Mouse (Mus musculus) heart, embryonic 11.5 days (tissue): ENCODE results near the gene Ufc1. TPM values are rescaled to one million over a fixed set of nuclear protein-coding genes. Genes with fewer than 3 reads are reported as not detected.
"Not testable (repeated sequence)": the region's sequence is repeated elsewhere in the genome, so short reads cannot be mapped to it uniquely, and the experiment has no call there.

Source experiments
- ATAC-seq: fragments of 200-750 bp; cut with Nextera tagmentation; replicated peaks from 2 replicates; pipeline ENCODE4 v1.8.0; 2017; ENCODE audit warnings: moderate library complexity; ENCODE audit not compliant: insufficient number of reproducible peaks, low FRiP score, low TSS enrichment
- H3K27ac ChIP-seq: fragments of 300-500 bp; sonication (generic); 2 replicates; pipeline ENCODE4 v1.5.1; 2014; ENCODE audit warnings: mild to moderate bottlenecking, low read depth, low read length
- H3K27me3 ChIP-seq: fragments of 300-500 bp; sonication (generic); 2 replicates; pipeline ENCODE4 v1.6.1; 2014; ENCODE audit warnings: mild to moderate bottlenecking, low read length, mixed read lengths; ENCODE audit not compliant: control insufficient read depth, insufficient read depth
- H3K36me3 ChIP-seq: fragments of 300-500 bp; sonication (generic); 2 replicates; pipeline ENCODE4 v1.6.1; 2014; ENCODE audit warnings: mild to moderate bottlenecking, low read length, moderate library complexity, mixed read lengths; ENCODE audit not compliant: control insufficient read depth, insufficient read depth
- H3K4me1 ChIP-seq: fragments of 300-500 bp; sonication (generic); 2 replicates; pipeline ENCODE4 v1.6.1; 2014; ENCODE audit warnings: low read length; ENCODE audit not compliant: control insufficient read depth, insufficient read depth
- H3K4me2 ChIP-seq: fragments of 300-500 bp; sonication (generic); 2 replicates; pipeline ENCODE4 v1.6.1; 2014; ENCODE audit warnings: mild to moderate bottlenecking, moderate library complexity
- H3K4me3 ChIP-seq: fragments of 300-500 bp; sonication (generic); 2 replicates; pipeline ENCODE4 v1.5.1; 2014; ENCODE audit warnings: low read depth, low read length
- H3K9ac ChIP-seq: fragments of 300-500 bp; sonication (generic); 2 replicates; pipeline ENCODE4 v1.6.1; 2014; ENCODE audit warnings: mild to moderate bottlenecking, low read depth, low read length, moderate library complexity
- H3K9me3 ChIP-seq: fragments of 300-500 bp; sonication (generic); replicated peaks from 2 replicates; pipeline ENCODE4 v1.6.1; 2016; ENCODE audit warnings: low read length; ENCODE audit not compliant: control insufficient read depth
- WGBS: fragments of 180-500 bp; shearing (Covaris S2); extraction: QIAGEN DNeasy Blood & Tissue Kit; methylation state at CpG from one replicate; pipeline ENCODE4 v1.1.7; 2014; ENCODE audit not compliant: insufficient replicate concordance; 5-methylcytosine and 5-hydroxymethylcytosine counted together
- polyA plus RNA-seq: library from polyadenylated mRNA; unstranded; fragments of >200 nt; fragmentation: Nextera tagmentation; extraction: Ambion mirVana; gene quantifications from 2 replicates; pipeline ENCODE4 v1.2.1, GENCODE M21; 2014

The Ufc1 gene
- polyA plus RNA-seq, 1 experiment from 2014 or later, result 90.3 TPM

DNA sequence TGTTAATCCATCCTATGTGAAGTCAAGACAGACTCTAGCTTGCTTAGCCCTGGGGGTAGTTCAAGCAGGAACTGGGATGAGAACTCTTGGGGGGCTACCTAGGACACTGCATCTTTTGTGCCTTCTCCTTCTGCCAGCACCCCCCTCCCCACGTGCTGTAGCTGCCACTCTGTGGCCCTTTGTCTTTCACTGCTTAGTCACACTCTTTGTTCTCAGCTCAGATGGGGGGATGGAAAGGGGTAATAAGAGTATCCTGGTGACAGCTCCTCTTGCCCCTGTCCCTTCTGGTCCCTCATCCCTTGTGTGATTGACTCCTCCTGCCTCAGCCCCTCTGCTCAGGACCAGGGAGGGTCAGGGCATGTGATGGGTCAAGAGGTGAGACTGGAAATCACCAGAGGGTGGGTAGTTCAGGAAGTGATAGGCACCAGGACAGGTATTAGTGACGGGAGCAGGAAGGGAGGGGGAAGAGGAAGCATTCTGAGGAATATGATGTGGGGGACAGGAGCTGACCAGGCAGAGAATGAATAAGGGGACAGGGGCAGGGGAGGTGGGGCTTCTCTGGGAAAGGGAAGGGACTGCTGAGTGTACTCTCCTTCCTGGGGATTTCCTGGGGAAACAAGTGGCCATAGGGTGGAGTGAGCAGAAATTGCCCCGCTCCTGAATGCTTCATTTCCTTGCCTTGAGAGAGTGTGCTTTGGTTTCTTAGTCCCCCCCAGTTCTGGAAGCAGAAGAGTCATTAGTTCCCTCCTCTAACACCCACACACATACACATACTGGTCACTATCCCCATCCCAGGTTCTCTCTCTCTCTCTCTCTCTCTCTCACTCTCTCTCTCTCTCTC lies 46.2 kb downstream of the Ufc1 start:
- H3K9ac ChIP-seq, result no peak overlapping the region
- 27% methylated on average over 3 of the region's 3 CpGs for WGBS
- H3K36me3 ChIP-seq, result peaks cover 6% of the 10 kb centered on the region; the same call in 1 of the 2 replicates
- H3K4me2 ChIP-seq, result peak overlapping the region; percentile 81; the same call in 1 of the 2 replicates
- peak overlapping the region; percentile 92; the same call in 1 of the 2 replicates for H3K27ac ChIP-seq
- H3K27me3 ChIP-seq, result 0 out of 2 replicates have a peak, but pooled peaks cover 3% of the 10 kb centered on the region
- H3K9me3 ChIP-seq, result no peaks in the 10 kb centered on the region
- no peak overlapping the region for H3K4me3 ChIP-seq
- peaks cover 41% of the 10 kb centered on the region for H3K4me1 ChIP-seq
- ATAC-seq, result no peak

DNA sequence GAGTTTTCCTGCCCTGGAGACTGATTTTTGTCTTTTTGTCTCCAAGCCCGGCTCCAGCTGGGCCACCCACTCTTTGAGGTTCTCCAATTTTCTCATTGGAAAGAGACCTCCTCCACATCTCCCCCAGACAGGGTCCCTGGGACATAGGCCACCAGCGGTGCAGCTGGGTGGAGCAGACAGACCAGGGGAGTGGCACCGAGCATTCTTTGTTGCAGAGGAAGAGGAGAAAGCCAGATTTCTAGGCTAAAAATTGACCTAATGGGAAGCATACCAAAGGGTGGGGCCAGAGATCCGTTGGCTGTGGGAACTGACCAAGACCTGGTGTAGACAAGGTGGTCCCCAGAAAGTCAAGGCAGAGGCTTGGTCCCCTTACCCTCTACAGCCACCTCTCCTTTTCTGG lies 46.9 kb downstream of the Ufc1 start:
- peak overlapping the region; percentile 81 for H3K4me2 ChIP-seq
- peaks cover 6% of the 10 kb centered on the region; the same call in 1 of the 2 replicates for H3K36me3 ChIP-seq
- peak overlapping the region; percentile 92 for H3K27ac ChIP-seq
- no peak for ATAC-seq
- peak overlapping the region; percentile 84; the same call in 1 of the 2 replicates for H3K4me3 ChIP-seq
- H3K4me1 ChIP-seq, result peaks cover 41% of the 10 kb centered on the region
- H3K9me3 ChIP-seq, result no peaks in the 10 kb centered on the region
- 24% methylated on average over 4 of the region's 4 CpGs for WGBS
- peak overlapping the region; percentile 98; the same call in 1 of the 2 replicates for H3K9ac ChIP-seq
- H3K27me3 ChIP-seq, result 0 out of 2 replicates have a peak, but pooled peaks cover 3% of the 10 kb centered on the region

DNA sequence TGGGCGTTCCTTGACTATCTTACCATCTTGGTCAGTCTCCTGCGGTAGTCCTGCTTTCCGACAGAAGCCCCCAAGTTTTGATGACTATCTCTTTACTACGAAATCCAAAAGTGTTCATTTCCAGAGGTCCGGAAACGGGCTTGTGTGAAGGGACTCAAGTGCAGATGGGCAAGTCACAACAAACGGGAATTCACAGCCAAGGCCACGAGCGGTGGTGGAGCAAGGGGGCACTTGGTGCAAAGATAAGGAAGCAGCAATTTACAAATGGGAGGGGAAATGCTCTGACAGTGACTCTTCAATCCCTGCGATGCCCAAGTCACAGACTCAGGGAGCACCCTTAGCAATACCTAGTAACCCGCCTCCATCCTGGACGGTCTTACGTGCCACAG lies 47.4 kb downstream of the Ufc1 start:
- H3K4me2 ChIP-seq, result peak overlapping the region; percentile 81

GRCm38 (mm10) chr1:171246709-171247452 lies 47.9 kb downstream of the Ufc1 start:
- Histone ChIP-seq H3K36me3 (peaks cover 6% of the 10 kb centered on the region; the same call in 1 of the 2 replicates), H3K27ac (peak overlapping the region; percentile 92), H3K4me2 (peak overlapping the region; percentile 81), H3K9me3 (no peaks in the 10 kb centered on the region), H3K4me1 (peaks cover 34% of the 10 kb centered on the region), H3K9ac (peak overlapping the region; percentile 98), H3K4me3 (peak overlapping the region; percentile 84), H3K27me3 (0 out of 2 replicates have a peak, but pooled peaks cover 3% of the 10 kb centered on the region)
- peak; percentile 87 for ATAC-seq
- WGBS, result under 1% methylated on average over 41 of the region's 41 CpGs

More for the DNA sequence above, 47.4 kb downstream of the Ufc1 start:
- Histone ChIP-seq H3K9me3 (no peaks in the 10 kb centered on the region), H3K4me1 (peaks cover 40% of the 10 kb centered on the region), H3K4me3 (peak overlapping the region; percentile 84), H3K36me3 (peaks cover 6% of the 10 kb centered on the region; the same call in 1 of the 2 replicates), H3K27me3 (0 out of 2 replicates have a peak, but pooled peaks cover 3% of the 10 kb centered on the region), H3K27ac (peak overlapping the region; percentile 92), H3K9ac (peak overlapping the region; percentile 98)
- ATAC-seq, result no peak
- 7% methylated on average over 13 of the region's 13 CpGs for WGBS

- no peak for ATAC-seq
- H3K4me1 ChIP-seq, result peaks cover 20% of the 10 kb centered on the region
Observed at GRCm38 (mm10) chr1:171245353-171245752, 49.5 kb downstream of the Ufc1 start.

GRCm38 (mm10) chr1:171241952-171242351 lies 52.9 kb downstream of the Ufc1 start:
- not testable (repeated sequence) for H3K9me3 ChIP-seq, H3K4me2 ChIP-seq, H3K4me1 ChIP-seq, H3K27me3 ChIP-seq, H3K9ac ChIP-seq, H3K4me3 ChIP-seq, H3K27ac ChIP-seq, ATAC-seq
- peaks cover 17% of the 10 kb centered on the region for H3K36me3 ChIP-seq
- WGBS, result 88% methylated on average over 12 of the region's 12 CpGs

More at GRCm38 (mm10) chr1:171245353-171245752, 49.5 kb downstream of the Ufc1 start:
- Histone ChIP-seq H3K4me2 (peak overlapping the region; percentile 81; the same call in 1 of the 2 replicates), H3K27ac (no peak overlapping the region), H3K36me3 (peaks cover 6% of the 10 kb centered on the region; the same call in 1 of the 2 replicates), H3K4me3 (no peak overlapping the region), H3K9ac (no peak overlapping the region), H3K27me3 (no peaks in the 10 kb centered on the region), H3K9me3 (no peaks in the 10 kb centered on the region)
- 83% methylated on average over 8 of the region's 8 CpGs for WGBS

DNA sequence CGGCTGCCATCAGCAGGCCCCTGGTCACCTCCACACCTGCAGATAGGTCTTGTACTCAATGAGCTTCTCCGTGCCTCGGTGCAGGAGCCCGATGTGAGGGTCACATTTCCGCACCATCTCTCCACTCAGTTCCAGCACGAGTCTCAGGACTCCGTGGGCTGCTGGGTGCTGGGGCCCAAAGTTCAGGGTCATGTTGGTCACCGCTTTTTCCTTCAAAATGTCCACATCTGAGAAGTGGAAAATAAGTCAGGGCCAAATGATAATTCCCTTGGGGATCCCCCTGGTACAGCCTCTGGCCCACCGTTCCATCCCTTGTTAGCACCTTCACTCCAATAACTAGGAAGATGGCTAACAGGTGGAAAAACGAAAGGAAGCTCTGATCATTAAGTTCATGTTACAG lies 53.9 kb downstream of the Ufc1 start:
- Histone ChIP-seq H3K4me2 (no peak overlapping the region), H3K9ac (no peak overlapping the region), H3K4me1 (peaks cover 6% of the 10 kb centered on the region), H3K9me3 (no peaks in the 10 kb centered on the region), H3K27me3 (no peaks in the 10 kb centered on the region), H3K4me3 (no peak overlapping the region), H3K27ac (no peak overlapping the region), H3K36me3 (peaks cover 23% of the 10 kb centered on the region)
- WGBS, result 94% methylated on average over 10 of the region's 10 CpGs
- ATAC-seq, result no peak

DNA sequence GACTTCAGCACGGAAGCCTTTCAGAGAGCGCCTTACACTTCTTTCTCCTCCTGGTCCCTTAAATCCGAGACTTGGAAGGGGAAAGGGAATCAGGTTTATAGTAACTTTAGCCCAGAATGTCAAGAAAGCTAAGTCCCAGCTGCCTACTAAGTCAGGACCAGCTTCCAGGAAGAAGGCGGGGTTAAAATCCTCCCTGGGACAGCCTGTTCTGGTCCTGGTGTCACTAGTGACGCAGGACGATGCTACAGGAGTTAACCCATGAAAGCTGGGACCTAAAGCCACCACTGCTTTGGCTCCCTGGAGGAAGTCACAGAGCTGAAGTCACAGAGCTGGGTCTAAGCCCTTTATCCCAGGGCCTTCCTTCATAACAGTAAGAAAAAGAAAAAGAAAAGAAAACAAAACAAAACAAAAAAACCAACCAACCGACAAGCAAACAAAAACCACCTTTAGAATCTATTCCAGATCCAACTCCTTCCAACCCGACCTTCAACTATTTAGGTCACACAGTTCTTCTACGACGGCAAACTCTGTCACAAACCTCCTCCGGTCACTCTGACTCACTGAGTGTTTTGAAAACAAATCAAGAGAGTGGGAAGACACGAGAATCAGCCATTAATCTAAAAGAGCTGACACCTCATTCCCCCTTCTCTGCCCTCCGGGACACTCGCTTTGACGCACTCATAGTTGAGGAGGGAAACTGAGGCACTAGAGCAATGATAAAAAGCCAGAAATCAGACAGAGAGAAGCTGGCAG lies 54.7 kb downstream of the Ufc1 start:
- no peak overlapping the region for H3K27ac ChIP-seq
- no peaks in the 10 kb centered on the region for H3K4me1 ChIP-seq
- peaks cover 24% of the 10 kb centered on the region for H3K36me3 ChIP-seq
- H3K9ac ChIP-seq, result no peak overlapping the region
- H3K27me3 ChIP-seq, result no peaks in the 10 kb centered on the region
- WGBS, result 76% methylated on average over 15 of the region's 15 CpGs
- no peak overlapping the region for H3K4me3 ChIP-seq
- no peak for ATAC-seq
- no peaks in the 10 kb centered on the region for H3K9me3 ChIP-seq
- H3K4me2 ChIP-seq, result no peak overlapping the region
